Mouse (Mus musculus) heart, adult 2 months (tissue): ENCODE measurements around the gene Spsb1. TPM values are rescaled to one million over a fixed set of nuclear protein-coding genes. Genes with fewer than 3 reads are reported as not detected.

Source experiments
- DNase-seq, 2 experiments: peaks; one replicate each; pipeline ENCODE4 v3.0.0; 2021
- H3K27ac ChIP-seq: fragments of 200-600 bp; 2 replicates; pipeline ENCODE4 v1.8.1; 2022
- H3K27me3 ChIP-seq: fragments of 200-500 bp; 2 replicates; pipeline ENCODE4 v1.6.1; 2012; ENCODE audit warnings: mild to moderate bottlenecking, low read length, inconsistent platforms, mixed read lengths; ENCODE audit not compliant: control insufficient read depth, insufficient read depth
- H3K36me3 ChIP-seq: fragments of 200-500 bp; 2 replicates; pipeline ENCODE4 v1.6.1; 2012; ENCODE audit warnings: low read length, inconsistent platforms; ENCODE audit not compliant: control insufficient read depth, insufficient read depth
- H3K4me1 ChIP-seq: fragments of 200-500 bp; 2 replicates; pipeline ENCODE4 v1.6.1; 2011; ENCODE audit warnings: low read length; ENCODE audit not compliant: control insufficient read depth, insufficient read depth
- H3K4me3 ChIP-seq: fragments of 200-600 bp; 2 replicates; pipeline ENCODE4 v1.8.1; 2022
- H3K79me2 ChIP-seq: fragments of 200-500 bp; replicated peaks from 2 replicates; pipeline ENCODE4 v1.6.1; 2012; ENCODE audit warnings: mild to moderate bottlenecking, inconsistent platforms, low read length, moderate library complexity, mixed read lengths; ENCODE audit not compliant: control insufficient read depth, insufficient read depth
- H3K9ac ChIP-seq: fragments of 200-500 bp; 2 replicates; pipeline ENCODE4 v1.6.1; 2012; ENCODE audit warnings: low read depth, mild to moderate bottlenecking, control low read depth, inconsistent platforms, low read length, mixed read lengths
- CTCF ChIP-seq: fragments of 200-600 bp; IDR thresholded peaks from 2 replicates; pipeline ENCODE4 v1.8.1; 2022; ENCODE audit warnings: antibody characterized with exemption, mild to moderate bottlenecking, moderate library complexity
- EP300 ChIP-seq: fragments of 200-500 bp; IDR thresholded peaks from 2 replicates; pipeline ENCODE4 v1.6.1; 2011; ENCODE audit warnings: low read depth, low read length, control low read depth; ENCODE audit not compliant: insufficient read depth
- POLR2A ChIP-seq: fragments of 200-500 bp; IDR thresholded peaks from 2 replicates; pipeline ENCODE4 v1.6.1; 2011; ENCODE audit warnings: mild to moderate bottlenecking, low read depth, low read length, control low read depth; ENCODE audit not compliant: insufficient read depth
- WGBS: fragments of 180-500 bp; shearing (Covaris S2); methylation state at CpG from one replicate; pipeline ENCODE4 v1.1.7; 2018; 5-methylcytosine and 5-hydroxymethylcytosine counted together
- intact Hi-C: fragments of 180-260 bp; cut with DNase I; formaldehyde crosslinking; loops from one replicate; pipeline ENCODE4 v1.15.1; 2025
- polyA plus RNA-seq: library from polyadenylated mRNA; depleted of rRNA; stranded (reverse); fragments of >200 nt; gene quantifications from 2 replicates; pipeline ENCODE4 v1.2.3, GENCODE M21; 2012
- total RNA-seq, 2 experiments: library from RNA; stranded (reverse); gene quantifications; 2 replicates each; pipeline ENCODE4 v1.2.3; 2021

Gene Spsb1
- total and polyA plus RNA-seq, 3 experiments = 28.3 to 35.3 (median 32.2) TPM

GRCm38 (mm10) chr4:149965242-149965641 is 10.4 kb upstream of the Spsb1 start:
- WGBS = 73% methylated on average over 6 of the region's 6 CpGs
- H3K79me2 ChIP-seq = no peaks in the 10 kb centered on the region
- 0 out of 2 replicates have a peak, but pooled peaks cover 2% of the 10 kb centered on the region for H3K4me1 ChIP-seq
- intact Hi-C loops = no loop called here
- no peak for DNase-seq
- no peak overlapping the region for H3K27ac ChIP-seq
- H3K9ac ChIP-seq = no peak overlapping the region
- no peaks in the 10 kb centered on the region for H3K27me3 ChIP-seq
- no peaks in the 10 kb centered on the region for H3K36me3 ChIP-seq
- H3K4me3 ChIP-seq = no peak overlapping the region
- no peak for TF ChIP-seq EP300
- no peak for TF ChIP-seq CTCF
- TF ChIP-seq POLR2A = no peak

DNA sequence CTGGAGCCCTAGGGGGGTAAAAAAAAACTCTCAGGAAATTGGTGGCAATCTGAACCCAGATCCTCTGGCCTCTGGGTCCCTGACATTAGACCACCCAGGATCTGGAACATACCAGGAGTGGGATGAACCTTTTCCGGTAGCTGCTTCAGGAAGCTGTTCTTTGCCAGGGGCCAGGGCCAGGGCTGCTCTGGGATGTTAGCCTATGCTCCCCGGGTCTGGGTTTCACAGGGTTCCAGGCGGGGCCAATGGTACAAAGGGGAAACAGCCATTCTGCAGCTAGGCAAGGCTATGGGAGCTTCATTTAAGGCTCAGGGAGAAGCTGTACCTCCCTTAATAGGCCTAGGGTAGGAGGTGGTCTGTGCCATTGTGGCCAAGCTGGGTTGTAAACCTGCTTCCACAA is 9.9 kb upstream of the Spsb1 start:
- 66% methylated on average over 3 of the region's 3 CpGs for WGBS
- Histone ChIP-seq H3K4me3 (no peak overlapping the region), H3K27ac (no peak overlapping the region), H3K4me1 (0 out of 2 replicates have a peak, but pooled peaks cover 2% of the 10 kb centered on the region), H3K27me3 (no peaks in the 10 kb centered on the region), H3K36me3 (no peaks in the 10 kb centered on the region), H3K79me2 (no peaks in the 10 kb centered on the region), H3K9ac (no peak overlapping the region)
- no peak for DNase-seq
- TF ChIP-seq EP300 = no peak
- intact Hi-C loops = no loop called here

DNA sequence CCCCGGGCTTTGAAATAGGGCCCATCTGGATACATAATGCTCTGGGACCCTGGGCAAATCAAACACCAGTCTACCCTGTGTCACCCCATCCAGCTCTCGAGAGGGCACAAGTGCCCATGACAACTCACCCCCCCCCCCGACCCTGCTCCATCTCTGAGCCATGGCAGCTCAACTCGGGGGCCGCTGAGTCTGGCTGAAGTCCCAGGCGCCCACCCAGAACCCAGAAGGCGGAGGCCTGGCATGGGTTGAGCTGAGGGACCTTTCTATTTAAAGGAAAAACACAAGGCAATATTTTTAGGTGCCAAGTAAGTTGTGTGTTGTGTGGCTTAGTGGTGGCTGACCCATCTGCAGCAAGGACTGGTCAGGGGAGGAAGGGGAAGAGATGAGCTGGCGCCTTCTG is 9.4 kb upstream of the Spsb1 start:
- Histone ChIP-seq H3K79me2 (no peaks in the 10 kb centered on the region), H3K36me3 (no peaks in the 10 kb centered on the region), H3K4me3 (no peak overlapping the region), H3K27ac (no peak overlapping the region), H3K27me3 (no peaks in the 10 kb centered on the region), H3K9ac (no peak overlapping the region), H3K4me1 (0 out of 2 replicates have a peak, but pooled peaks cover 2% of the 10 kb centered on the region)
- no peak for TF ChIP-seq CTCF
- no peak for DNase-seq
- intact Hi-C loops = no loop called here
- WGBS = 81% methylated on average over 8 of the region's 8 CpGs

DNA sequence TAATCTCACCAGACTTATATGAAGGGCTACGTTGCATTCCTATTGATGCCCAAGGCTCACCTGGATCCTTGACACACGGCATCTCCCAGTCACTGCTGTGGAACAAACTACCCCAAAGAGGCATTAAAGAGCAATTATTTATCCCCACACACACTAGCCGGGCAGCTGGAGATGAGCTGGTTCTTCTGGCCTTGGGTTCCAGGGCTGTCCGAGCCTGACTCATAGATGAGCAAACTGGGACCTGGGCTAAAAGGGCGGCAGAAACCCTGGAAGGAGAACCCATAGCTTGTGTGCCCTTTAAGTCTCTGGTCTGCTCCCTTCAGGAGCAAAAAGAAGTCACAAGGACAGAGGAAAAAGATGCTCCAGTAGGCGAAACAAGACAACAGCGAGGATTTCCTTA is 5.5 kb upstream of the Spsb1 start:
- no peak for TF ChIP-seq POLR2A
- no peak for TF ChIP-seq CTCF
- TF ChIP-seq EP300 = no peak
- intact Hi-C loops = no loop called here
- Histone ChIP-seq H3K9ac (no peak overlapping the region), H3K79me2 (no peaks in the 10 kb centered on the region), H3K4me1 (0 out of 2 replicates have a peak, but pooled peaks cover 1% of the 10 kb centered on the region), H3K27me3 (no peaks in the 10 kb centered on the region), H3K27ac (no peak overlapping the region), H3K4me3 (no peak overlapping the region), H3K36me3 (no peaks in the 10 kb centered on the region)
- no peak for DNase-seq
- WGBS = 84% methylated on average over 7 of the region's 7 CpGs

GRCm38 (mm10) chr4:149959816-149960215 is 5.0 kb upstream of the Spsb1 start:
- intact Hi-C loops = loop anchor here (2.0 kb wide), 1 partner anchor 207 kb away; no protein-coding TSS in a partner anchor
- Histone ChIP-seq H3K9ac (no peak overlapping the region), H3K4me3 (no peak overlapping the region), H3K4me1 (peaks cover 1% of the 10 kb centered on the region; the same call in 1 of the 2 replicates), H3K27ac (no peak overlapping the region), H3K36me3 (no peaks in the 10 kb centered on the region), H3K79me2 (no peaks in the 10 kb centered on the region), H3K27me3 (no peaks in the 10 kb centered on the region)
- TF ChIP-seq EP300 (no peak), CTCF (no peak), POLR2A (no peak)
- DNase-seq = no peak
- WGBS = 49% methylated on average over 10 of the region's 10 CpGs

- Histone ChIP-seq H3K27me3 (no peaks in the 10 kb centered on the region), H3K4me1 (peaks cover 1% of the 10 kb centered on the region; the same call in 1 of the 2 replicates), H3K4me3 (no peak overlapping the region), H3K9ac (no peak overlapping the region), H3K79me2 (no peaks in the 10 kb centered on the region), H3K36me3 (no peaks in the 10 kb centered on the region), H3K27ac (no peak overlapping the region)
- WGBS = 1% methylated on average over 5 of the region's 5 CpGs
- intact Hi-C loops = loop anchor here (1.0 to 2.0 kb wide), 3 partner anchors 120 to 206 kb away; no protein-coding TSS in a partner anchor
- TF ChIP-seq POLR2A (no peak), CTCF (no peak; the same call in 1 of the 2 replicates), EP300 (peak; percentile 96)
- peak; percentile 68 to 85 for DNase-seq
These were observed 3.7 kb upstream of the Spsb1 start for GRCm38 (mm10) chr4:149958566-149958965.
